8 mouse cellular contexts compared by ENCODE assay signal in genomic region chr19:6426703-6427500, GRCm38 (mm10). TPM values are rescaled to one million over a fixed set of nuclear protein-coding genes. Genes with fewer than 3 reads are reported as not detected.
DNase-seq lines count a peak whose midpoint lies in the region; ATAC-seq and TF ChIP-seq lines count a peak whose summit lies in the region.

No protein-coding gene starts in this region.

- H3K27ac ChIP-seq in lung, embryonic 14.5 days (ENCODE audit: low read depth), result no peak overlapping the region
- H3K27ac ChIP-seq in forebrain, embryonic 15.5 days (replicated peaks), result peak overlapping the region; percentile 77
- H3K27ac ChIP-seq in neural tube, embryonic 14.5 days (ENCODE audit: low read depth, low read length), result no peak overlapping the region
- no peak overlapping the region for H3K27ac ChIP-seq in heart, embryonic 10.5 days

- TF ChIP-seq CTCF in lung, embryonic 14.5 days (IDR thresholded peaks at IDR 0.05; ENCODE audit: low read depth), result no peak

- peaks cover 5% of the 10 kb centered on the region; the same call in 1 of the 2 replicates for H3K4me1 ChIP-seq in lung, embryonic 14.5 days (ENCODE audit: insufficient read depth)
- peaks cover 88% of the 10 kb centered on the region for H3K4me1 ChIP-seq in forebrain, embryonic 15.5 days
- H3K4me1 ChIP-seq in neural tube, embryonic 14.5 days (ENCODE audit: control insufficient read depth, insufficient read depth, low read length), result peaks cover 54% of the 10 kb centered on the region
- H3K4me1 ChIP-seq in heart, embryonic 10.5 days, result peaks cover 14% of the 10 kb centered on the region

- no peak overlapping the region for H3K4me2 ChIP-seq in lung, embryonic 14.5 days
- H3K4me2 ChIP-seq in forebrain, embryonic 15.5 days (replicated peaks), result peak overlapping the region; percentile 64; the same call in 1 of the 2 replicates
- peak overlapping the region; percentile 42; the same call in 1 of the 2 replicates for H3K4me2 ChIP-seq in neural tube, embryonic 14.5 days (ENCODE audit: low read depth, low read length)

- H3K4me3 ChIP-seq in lung, embryonic 14.5 days (ENCODE audit: low read depth, low read length), result no peak overlapping the region
- H3K4me3 ChIP-seq in forebrain, embryonic 15.5 days, result 0 out of 2 replicates have a peak overlapping the region, but pooled peaks have one; percentile 5
- no peak overlapping the region for H3K4me3 ChIP-seq in neural tube, embryonic 14.5 days (ENCODE audit: low read depth, low read length)
- H3K4me3 ChIP-seq in heart, embryonic 10.5 days, result no peak overlapping the region

- H3K9me3 ChIP-seq in lung, embryonic 14.5 days (ENCODE audit: low read depth, low read length), result no peaks in the 10 kb centered on the region
- no peaks in the 10 kb centered on the region for H3K9me3 ChIP-seq in forebrain, embryonic 15.5 days
- H3K9me3 ChIP-seq in neural tube, embryonic 14.5 days (ENCODE audit: control insufficient read depth, low read length), result no peaks in the 10 kb centered on the region
- no peaks in the 10 kb centered on the region for H3K9me3 ChIP-seq in heart, embryonic 10.5 days

- WGBS in lung, embryonic 14.5 days, result 22% methylated on average over 13 of the region's 13 CpGs
- WGBS in forebrain, embryonic 15.5 days, result 7% methylated on average over 13 of the region's 13 CpGs
- WGBS in large intestine, adult 2 months, result 16% methylated on average over 13 of the region's 13 CpGs
- WGBS in neural tube, embryonic 14.5 days, result 10% methylated on average over 13 of the region's 13 CpGs
- WGBS in heart, embryonic 10.5 days, result 20% methylated on average over 13 of the region's 13 CpGs

- H3K9ac ChIP-seq in lung, embryonic 14.5 days, result no peak overlapping the region
- H3K9ac ChIP-seq in forebrain, embryonic 15.5 days (replicated peaks), result no peak overlapping the region
- no peak overlapping the region for H3K9ac ChIP-seq in neural tube, embryonic 14.5 days (replicated peaks; ENCODE audit: low read depth, low read length)

- no peaks in the 10 kb centered on the region for H3K36me3 ChIP-seq in lung, embryonic 14.5 days (ENCODE audit: insufficient read depth)
- no peaks in the 10 kb centered on the region for H3K36me3 ChIP-seq in forebrain, embryonic 15.5 days
- H3K36me3 ChIP-seq in neural tube, embryonic 14.5 days (ENCODE audit: control insufficient read depth, insufficient read depth, low read length), result 0 out of 2 replicates have a peak, but pooled peaks cover 5% of the 10 kb centered on the region
- no peaks in the 10 kb centered on the region for H3K36me3 ChIP-seq in heart, embryonic 10.5 days

- peaks cover 64% of the 10 kb centered on the region for H3K27me3 ChIP-seq in lung, embryonic 14.5 days (ENCODE audit: insufficient read depth, low read length)
- peaks cover 24% of the 10 kb centered on the region; the same call in 1 of the 2 replicates for H3K27me3 ChIP-seq in forebrain, embryonic 15.5 days
- H3K27me3 ChIP-seq in neural tube, embryonic 14.5 days (ENCODE audit: control insufficient read depth, insufficient read depth, low read length), result peaks cover 7% of the 10 kb centered on the region; the same call in 1 of the 2 replicates
- H3K27me3 ChIP-seq in heart, embryonic 10.5 days (ENCODE audit: insufficient read depth, poor library complexity, severe bottlenecking), result peaks cover 97% of the 10 kb centered on the region

- DNase-seq in lung, embryonic 14.5 days, result peak; percentile 86
- DNase-seq in lung, adult 18-20 months, result no peak
- DNase-seq in adipocyte (ENCODE audit: low spot score), result peak; percentile 79
- peak; percentile 25 for DNase-seq in large intestine, adult 2 months (ENCODE audit: low read depth, low spot score)
- DNase-seq in layer of hippocampus, postnatal 36 days, result no peak
- DNase-seq in heart, embryonic 10.5 days (ENCODE audit: low spot score), result no peak

- ATAC-seq in lung, embryonic 14.5 days (ENCODE audit: insufficient read depth), result peak; percentile 48; the same call in 1 of the 2 replicates
- ATAC-seq in forebrain, embryonic 15.5 days (replicated peaks), result peak; percentile 42
- 0 out of 2 replicates have a peak, but pooled peaks have one; percentile 13 for ATAC-seq in neural tube, embryonic 14.5 days (ENCODE audit: low read depth)

RNA-seq across cellular contexts. Expression of gene Nrxn2, which starts 8.4 kb away (rescaled TPM):
- polyA plus RNA-seq in lung, embryonic 14.5 days (2014; fragmentation: Nextera tagmentation; extraction: Ambion mirVana), result 0.47 and 1.1 TPM in 2 replicates
- polyA plus RNA-seq in forebrain, embryonic 15.5 days (2015; fragmentation: Nextera tagmentation; extraction: Ambion mirVana), result 31.1 and 32.4 TPM in 2 replicates
- polyA plus RNA-seq in large intestine, adult 2 months (2012; rRNA removed), result 1.5 and 2.1 TPM in 2 replicates
- polyA plus RNA-seq in neural tube, embryonic 14.5 days (2014; fragmentation: Nextera tagmentation; extraction: Ambion mirVana), result 46.3 and 66.5 TPM in 2 replicates
- 100 to 1,000 TPM; 399 to 414 TPM for total RNA-seq in layer of hippocampus, postnatal 36 days (2021)
- 0.10 and 1.1 TPM in 2 replicates for polyA plus RNA-seq in heart, embryonic 10.5 days (2016; fragmentation: Nextera tagmentation; extraction: Ambion mirVana)

RNA-seq across cellular contexts. Expression of gene Rasgrp2, which starts 27.8 kb away (rescaled TPM):
- polyA plus RNA-seq in lung, embryonic 14.5 days (2014; fragmentation: Nextera tagmentation; extraction: Ambion mirVana), result 34.8 and 35.1 TPM in 2 replicates
- polyA plus RNA-seq in forebrain, embryonic 15.5 days (2015; fragmentation: Nextera tagmentation; extraction: Ambion mirVana), result 34.6 and 41.3 TPM in 2 replicates
- 41.0 and 41.9 TPM in 2 replicates for polyA plus RNA-seq in large intestine, adult 2 months (2012; rRNA removed)
- polyA plus RNA-seq in neural tube, embryonic 14.5 days (2014; fragmentation: Nextera tagmentation; extraction: Ambion mirVana), result 81.6 and 130 TPM in 2 replicates
- 10 to 100 TPM; 23.8 to 34.5 TPM for total RNA-seq in layer of hippocampus, postnatal 36 days (2021)
- 59.9 and 61.6 TPM in 2 replicates for polyA plus RNA-seq in heart, embryonic 10.5 days (2016; fragmentation: Nextera tagmentation; extraction: Ambion mirVana)

RNA-seq across cellular contexts. Expression of gene Pygm, which starts 42.7 kb away (rescaled TPM):
- 6.1 and 9.3 TPM in 2 replicates for polyA plus RNA-seq in lung, embryonic 14.5 days (2014; fragmentation: Nextera tagmentation; extraction: Ambion mirVana)
- polyA plus RNA-seq in forebrain, embryonic 15.5 days (2015; fragmentation: Nextera tagmentation; extraction: Ambion mirVana), result 3.4 and 3.5 TPM in 2 replicates
- 7.9 and 10.2 TPM in 2 replicates for polyA plus RNA-seq in large intestine, adult 2 months (2012; rRNA removed)
- polyA plus RNA-seq in neural tube, embryonic 14.5 days (2014; fragmentation: Nextera tagmentation; extraction: Ambion mirVana), result 4.3 and 4.4 TPM in 2 replicates
- 10 to 100 TPM; 18.3 to 22.1 TPM for total RNA-seq in layer of hippocampus, postnatal 36 days (2021)
- polyA plus RNA-seq in heart, embryonic 10.5 days (2016; fragmentation: Nextera tagmentation; extraction: Ambion mirVana), result 103 and 214 TPM in 2 replicates

Comparison
In these comparisons a context has a peak if more than half of its experiments do, and no peak if none do; other contexts are left out.
1. DNase-seq: peak in lung, embryonic 14.5 days (single experiment), adipocyte (single experiment) and large intestine, adult 2 months (single experiment); none in lung, adult 18-20 months (0 of 2), layer of hippocampus, postnatal 36 days (0 of 2) and heart, embryonic 10.5 days (single experiment).
2. RNA of gene Nrxn2, which starts 8.4 kb away (polyA plus RNA-seq): 46.3 to 66.5 TPM in neural tube, embryonic 14.5 days and 31.1 to 32.4 TPM in forebrain, embryonic 15.5 days; 1.5 to 2.1 TPM in large intestine, adult 2 months, 0.10 to 1.1 TPM in heart, embryonic 10.5 days and 0.47 to 1.1 TPM in lung, embryonic 14.5 days; every median in the first group is over 10 times any median in the second.
3. Peak in every context shown above with its lines, with median percentiles within 50 percentile points of each other: ATAC-seq.